Mouse (Mus musculus): ENCODE results near the gene Rcan2.

The Rcan2 gene

DNA sequence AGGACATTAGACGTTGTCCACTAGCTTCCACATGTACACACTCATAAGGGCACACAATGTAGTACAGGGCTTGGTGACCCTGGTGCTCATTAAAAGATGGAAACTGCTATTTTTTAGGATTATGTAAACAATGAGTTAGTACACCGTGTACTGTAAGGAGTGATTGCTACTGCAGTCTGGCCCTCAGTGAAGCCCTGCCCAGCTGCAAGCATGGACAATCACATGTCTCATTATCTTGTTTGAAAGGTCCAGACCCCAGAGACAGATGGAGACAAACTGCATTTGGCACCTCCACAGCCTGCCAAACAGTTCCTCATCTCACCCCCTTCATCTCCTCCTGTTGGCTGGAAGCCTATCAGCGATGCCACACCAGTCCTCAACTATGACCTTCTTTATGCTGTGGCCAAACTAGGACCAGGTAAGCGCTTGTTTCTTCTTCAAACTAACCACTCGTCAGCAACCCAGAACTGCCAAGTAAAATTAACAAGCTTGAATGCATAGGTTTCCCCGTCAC, 219.6 kb downstream of the Rcan2 start:
- in situ Hi-C loops (cut with MboI, MseI) = no loop called here

DNA sequence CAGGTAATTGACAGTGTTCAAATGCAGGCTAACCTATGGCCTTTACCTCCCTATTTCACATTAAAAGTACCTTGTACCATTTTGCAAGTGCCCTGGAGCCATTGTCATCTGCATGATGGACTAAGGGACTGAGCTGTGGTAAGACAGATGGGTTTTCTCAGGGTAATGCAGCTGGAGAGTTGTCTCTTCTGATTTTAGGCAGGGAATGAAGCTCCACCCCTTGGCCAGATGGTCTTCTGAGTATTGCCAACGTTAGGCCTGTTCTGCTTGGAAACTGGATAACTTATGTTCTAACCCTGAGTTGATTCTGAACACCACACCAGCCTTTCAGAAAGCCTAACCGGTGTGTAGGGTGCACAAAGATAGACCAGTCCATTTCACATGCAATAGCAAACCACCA, 222.7 kb downstream of the Rcan2 start:
- in situ Hi-C loops (cut with MboI, MseI) = no loop called here

DNA sequence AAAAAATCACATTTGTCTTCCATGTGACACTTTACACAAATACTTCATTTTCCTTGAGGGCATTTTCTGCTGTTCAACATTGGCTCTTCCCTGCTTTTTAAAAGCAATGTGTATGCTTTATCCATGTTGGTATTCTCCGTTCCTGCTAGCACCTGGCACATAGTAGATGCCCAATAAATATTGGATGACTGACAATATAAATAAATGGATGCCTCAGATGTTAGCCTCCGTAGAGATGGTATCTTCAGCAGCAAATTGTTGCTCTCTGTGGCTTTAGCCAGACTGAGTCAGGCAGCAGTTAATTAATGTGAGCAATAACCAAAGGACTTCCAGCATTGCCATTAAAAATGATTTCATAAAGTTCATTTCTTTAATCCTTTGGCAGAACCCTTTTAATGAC, 223.9 kb downstream of the Rcan2 start:
- in situ Hi-C loops (cut with MboI, MseI) = no loop called here

GRCm38 (mm10) chr17:44025935-44026334, 224.8 kb downstream of the Rcan2 start:
- in situ Hi-C loops (cut with MboI, MseI) = no loop called here

- in situ Hi-C loops (cut with MboI, MseI) = no loop called here
Observed at GRCm38 (mm10) chr17:44026378-44026777, 225.2 kb downstream of the Rcan2 start.

- in situ Hi-C loops (cut with MboI, MseI) = no loop called here
Observed at GRCm38 (mm10) chr17:44026786-44027185, 225.6 kb downstream of the Rcan2 start.

- in situ Hi-C loops (cut with MboI, MseI) = no loop called here
Observed at GRCm38 (mm10) chr17:44027311-44027710, 226.2 kb downstream of the Rcan2 start.

GRCm38 (mm10) chr17:44029616-44030015, 228.5 kb downstream of the Rcan2 start:
- in situ Hi-C loops (cut with MboI, MseI) = no loop called here

- in situ Hi-C loops (cut with MboI, MseI) = no loop called here
Observed at GRCm38 (mm10) chr17:44030776-44031587, 229.8 kb downstream of the Rcan2 start.

DNA sequence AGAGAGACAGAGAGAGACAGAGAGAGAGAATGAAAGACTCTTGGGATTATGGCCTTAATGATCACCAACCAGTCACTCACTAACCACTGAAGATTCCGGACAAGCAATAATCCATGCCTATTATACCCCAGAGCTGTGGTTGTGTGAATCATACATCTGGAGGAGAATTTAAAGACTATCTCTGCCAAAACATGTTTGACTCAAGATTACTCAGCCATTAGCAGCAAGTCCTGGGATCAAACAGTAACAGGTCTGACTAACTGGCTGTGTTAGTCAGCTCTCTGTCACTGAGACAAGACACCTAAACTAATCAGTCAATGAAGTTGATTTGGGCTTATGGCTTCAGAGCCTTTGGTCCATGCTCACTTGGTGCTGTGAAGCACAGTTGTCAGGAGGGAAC, 233.9 kb downstream of the Rcan2 start:
- in situ Hi-C loops (cut with MboI, MseI) = no loop called here

- in situ Hi-C loops (cut with MboI, MseI) = no loop called here
Observed at GRCm38 (mm10) chr17:44038656-44039055, 237.5 kb downstream of the Rcan2 start.

DNA sequence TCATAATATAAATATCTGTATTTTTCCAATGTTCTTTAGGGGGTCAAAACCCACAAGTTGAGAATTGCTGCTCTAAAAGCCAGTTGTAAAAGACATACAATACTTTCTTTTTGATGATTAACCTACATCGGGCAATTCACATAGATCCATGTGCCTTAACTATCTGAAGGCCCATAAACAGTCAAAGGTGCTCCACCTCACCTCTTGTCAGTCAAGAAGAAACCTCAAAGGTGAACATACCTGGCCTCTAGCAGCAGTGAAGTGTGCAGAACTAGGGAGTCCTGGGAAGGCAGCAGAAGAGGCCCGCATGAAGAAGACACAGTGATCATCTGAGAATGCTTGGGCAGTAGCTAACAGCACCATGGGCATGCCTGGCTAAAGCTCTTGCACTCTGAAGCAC, 239.3 kb downstream of the Rcan2 start:
- in situ Hi-C loops (cut with MboI, MseI) = no loop called here

GRCm38 (mm10) chr17:44042301-44042700, 241.2 kb downstream of the Rcan2 start:
- in situ Hi-C loops (cut with MboI, MseI) = no loop called here

- in situ Hi-C loops (cut with MboI, MseI) = no loop called here
Observed at GRCm38 (mm10) chr17:44042861-44043260, 241.7 kb downstream of the Rcan2 start.

DNA sequence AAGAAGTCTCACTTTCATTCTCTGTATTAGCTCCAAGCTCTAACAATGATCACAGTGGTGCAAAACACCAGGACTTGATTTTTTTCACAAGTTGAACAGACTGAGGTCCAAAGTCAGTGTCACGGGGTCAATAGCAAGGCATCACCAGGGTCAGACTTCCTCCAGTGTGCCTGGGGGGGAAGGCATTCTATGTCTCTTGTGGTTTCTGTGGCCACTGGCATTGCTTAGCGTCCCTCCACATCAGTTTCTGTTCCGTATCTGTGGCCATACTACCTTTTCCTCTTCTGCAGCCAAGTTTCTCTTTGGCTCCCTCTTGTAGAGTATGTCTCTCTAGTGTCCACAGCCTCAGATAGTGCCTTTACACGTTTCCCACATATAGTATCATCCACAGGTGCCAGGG, 252.3 kb downstream of the Rcan2 start:
- in situ Hi-C loops (cut with MboI, MseI) = no loop called here

GRCm38 (mm10) chr17:44057123-44057522, 256.0 kb downstream of the Rcan2 start:
- in situ Hi-C loops (cut with MboI, MseI) = no loop called here

DNA sequence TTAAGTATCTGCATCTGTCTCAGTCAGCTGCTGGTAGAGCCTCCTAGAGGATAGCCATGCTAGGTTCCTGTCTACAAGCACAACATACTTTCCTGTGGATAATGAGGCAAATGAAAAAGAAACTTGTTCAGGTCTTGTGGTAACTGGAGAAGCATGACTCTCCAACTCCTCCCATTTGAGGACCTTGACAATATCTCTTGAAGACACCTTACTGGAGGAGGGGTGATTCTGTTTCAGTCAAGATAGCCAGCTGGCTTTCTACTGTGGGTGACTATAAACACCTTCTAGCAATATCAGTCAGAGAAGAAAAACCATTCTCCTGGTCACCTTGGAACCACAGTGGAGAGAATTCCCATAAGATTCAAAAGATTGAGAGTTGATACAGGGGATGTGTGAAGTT, 257.0 kb downstream of the Rcan2 start:
- in situ Hi-C loops (cut with MboI, MseI) = no loop called here

DNA sequence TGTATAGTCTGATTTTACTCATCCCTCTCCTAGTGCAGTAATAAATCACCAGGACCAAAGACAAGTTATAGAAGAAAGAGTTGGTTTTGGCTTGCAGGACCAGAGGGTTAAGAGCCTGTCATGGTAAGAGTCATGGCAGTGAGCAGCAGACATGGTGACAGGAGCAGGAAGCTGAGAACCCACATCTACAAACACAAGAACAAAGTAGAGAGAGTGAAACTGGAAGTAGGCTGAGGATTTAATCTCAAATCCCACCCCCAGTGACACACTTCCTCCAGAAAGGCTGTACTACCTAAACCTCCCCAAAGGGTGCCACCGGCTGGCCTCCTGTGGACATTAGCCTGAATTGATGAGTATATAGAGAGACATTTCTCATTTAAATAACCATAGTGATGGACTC, 259.6 kb downstream of the Rcan2 start:
- in situ Hi-C loops (cut with MboI, MseI) = no loop called here

GRCm38 (mm10) chr17:44061289-44061890, 260.2 kb downstream of the Rcan2 start:
- in situ Hi-C loops (cut with MboI, MseI) = no loop called here

GRCm38 (mm10) chr17:44068876-44069275, 267.7 kb downstream of the Rcan2 start:
- in situ Hi-C loops (cut with MboI, MseI) = no loop called here

- in situ Hi-C loops (cut with MboI, MseI) = loop anchor here (5.0 kb wide), 1 partner anchor 61 kb away; no protein-coding TSS in a partner anchor
Observed at GRCm38 (mm10) chr17:44071680-44072079, 270.5 kb downstream of the Rcan2 start.

GRCm38 (mm10) chr17:44075601-44076000, 274.4 kb downstream of the Rcan2 start:
- in situ Hi-C loops (cut with MboI, MseI) = no loop called here

GRCm38 (mm10) chr17:44076051-44076680, 275.0 kb downstream of the Rcan2 start:
- in situ Hi-C loops (cut with MboI, MseI) = no loop called here
